Mouse (Mus musculus) erythroblast, adult 5-6 weeks (primary cell): ENCODE data around the gene Trpm5. TPM values are rescaled to one million over a fixed set of nuclear protein-coding genes. Genes with fewer than 3 reads are reported as not detected.

ENCODE experiments used
- ATAC-seq: replicated peaks from 2 replicates; pipeline ENCODE4 v1.8.0; 2016; ENCODE audit warnings: moderate number of reproducible peaks, mild to moderate bottlenecking, moderate TSS enrichment, inconsistent platforms; ENCODE audit not compliant: poor library complexity, low FRiP score, severe bottlenecking
- total RNA-seq, 2 experiments: library from RNA; stranded (forward) in 1 of 2; stranded (reverse) in 1 of 2; fragments of 150-400 nt in 1 of 2; fragments of 200-764, 138-1000 nt in 1 of 2; gene quantifications; 2 replicates each; pipeline versions ENCODE4 v1.2.3 to v1.2.4; 2015 to 2017; ENCODE audit warnings: low replicate concordance in 2 of 2

The Trpm5 gene
- total RNA-seq, 2 experiments from 2014 or later = not detected

- ATAC-seq = no peak
These were observed 12.4 kb upstream of the Trpm5 start for GRCm38 (mm10) chr7:143106672-143107465.

- no peak for ATAC-seq
These were observed 11.6 kb upstream of the Trpm5 start, which contains the start of gene Kcnq1 for GRCm38 (mm10) chr7:143106062-143106461. Gene Kcnq1 (plus strand): TSS chr7:143106362.

GRCm38 (mm10) chr7:143105258-143105897 lies 10.9 kb upstream of the Trpm5 start:
- ATAC-seq = no peak

- no peak for ATAC-seq
These were observed 6.3 kb upstream of the Trpm5 start for GRCm38 (mm10) chr7:143100759-143101158.

GRCm38 (mm10) chr7:143095554-143095907 lies 1.1 kb upstream of the Trpm5 start:
- no peak for ATAC-seq

GRCm38 (mm10) chr7:143093847-143094246 lies 595 bp downstream of the Trpm5 start:
- no peak for ATAC-seq

- ATAC-seq = no peak; the same call in 1 of the 2 replicates
These were observed 7.3 kb downstream of the Trpm5 start for GRCm38 (mm10) chr7:143087070-143087579.

GRCm38 (mm10) chr7:143086366-143086765 lies 8.1 kb downstream of the Trpm5 start:
- ATAC-seq = peak; percentile 72

GRCm38 (mm10) chr7:143083708-143084107 lies 10.7 kb downstream of the Trpm5 start:
- ATAC-seq = no peak

GRCm38 (mm10) chr7:143082024-143082423 lies 12.4 kb downstream of the Trpm5 start:
- ATAC-seq = no peak

GRCm38 (mm10) chr7:143077351-143077750 lies 17.1 kb downstream of the Trpm5 start:
- ATAC-seq = no peak

- no peak for ATAC-seq
These were observed 19.0 kb downstream of the Trpm5 start for GRCm38 (mm10) chr7:143075394-143075793.

GRCm38 (mm10) chr7:143073086-143073485 lies 21.4 kb downstream of the Trpm5 start:
- no peak for ATAC-seq

GRCm38 (mm10) chr7:143072605-143073004 lies 21.8 kb downstream of the Trpm5 start:
- ATAC-seq = no peak

GRCm38 (mm10) chr7:143070506-143071070 lies 23.9 kb downstream of the Trpm5 start:
- ATAC-seq = no peak

GRCm38 (mm10) chr7:143069751-143070400 lies 24.6 kb downstream of the Trpm5 start:
- peak; percentile 45 for ATAC-seq

GRCm38 (mm10) chr7:143068882-143069591 lies 25.4 kb downstream of the Trpm5 start, which contains the start of gene Tssc4:
Gene Tssc4 (plus strand): TSS chr7:143069249.
- ATAC-seq = peak; percentile 88

- ATAC-seq = no peak
These were observed 26.0 kb downstream of the Trpm5 start for GRCm38 (mm10) chr7:143068316-143068881.

GRCm38 (mm10) chr7:143067897-143068296 lies 26.5 kb downstream of the Trpm5 start:
- no peak for ATAC-seq
